Mouse (Mus musculus) heart, postnatal 0 days (tissue): ENCODE measurements at regions not wholly inside any gene's neighbourhood (a gene's known extent, or its start where the extent isn't known, plus 50 kb on each side); places are given as distances from the start of the nearest gene placed in this dataset.

Source experiments
- ATAC-seq: fragments of 200-750 bp; cut with Nextera tagmentation; 2 replicates; pipeline ENCODE4 v1.8.0; 2017; ENCODE audit warnings: low read depth, moderate number of reproducible peaks, moderate library complexity; ENCODE audit not compliant: insufficient read depth
- DNase-seq: peaks from one replicate; pipeline ENCODE4 v3.0.0-alpha.2; 2016; ENCODE audit warnings: low spot score
- H3K27ac ChIP-seq: fragments of 300-500 bp; sonication (generic); 2 replicates; pipeline ENCODE4 v1.5.1; 2014; ENCODE audit warnings: low read depth, mild to moderate bottlenecking
- H3K27me3 ChIP-seq: fragments of 300-500 bp; sonication (generic); 2 replicates; pipeline ENCODE4 v1.6.1; 2014; ENCODE audit warnings: low read length, mixed read lengths; ENCODE audit not compliant: control insufficient read depth, insufficient read depth
- H3K36me3 ChIP-seq: fragments of 300-500 bp; sonication (generic); replicated peaks from 2 replicates; pipeline ENCODE4 v1.6.1; 2014; ENCODE audit warnings: low read length, mixed read lengths; ENCODE audit not compliant: control insufficient read depth, insufficient read depth
- H3K4me1 ChIP-seq: fragments of 300-500 bp; sonication (generic); 2 replicates; pipeline ENCODE4 v1.6.1; 2014; ENCODE audit warnings: antibody characterized with exemption; ENCODE audit not compliant: control insufficient read depth, insufficient read depth
- H3K4me2 ChIP-seq: fragments of 300-500 bp; sonication (generic); 2 replicates; pipeline ENCODE4 v1.6.1; 2014; ENCODE audit warnings: low read depth, mild to moderate bottlenecking, low read length, moderate library complexity
- H3K4me3 ChIP-seq: fragments of 300-500 bp; sonication (generic); 2 replicates; pipeline ENCODE4 v1.5.1; 2014; ENCODE audit warnings: low read depth, low read length
- H3K9ac ChIP-seq: fragments of 300-500 bp; sonication (generic); replicated peaks from 2 replicates; pipeline ENCODE4 v1.6.1; 2014; ENCODE audit warnings: low read depth, low read length, mixed read lengths
- H3K9me3 ChIP-seq: fragments of 300-500 bp; sonication (generic); replicated peaks from 2 replicates; pipeline ENCODE4 v1.6.1; 2016; ENCODE audit warnings: low read length; ENCODE audit not compliant: control insufficient read depth
- CTCF ChIP-seq: IDR thresholded peaks from 2 replicates; pipeline ENCODE4 v1.5.1; 2016; ENCODE audit warnings: antibody characterized with exemption, control low read depth, low read depth
- EP300 ChIP-seq: IDR thresholded peaks from 2 replicates; pipeline ENCODE4 v1.6.1; 2016; ENCODE audit warnings: antibody characterized with exemption, low read depth
- WGBS: fragments of 180-500 bp; shearing (Covaris S2); extraction: QIAGEN DNeasy Blood & Tissue Kit; methylation state at CpG from one replicate; pipeline ENCODE4 v1.1.7; 2014; 5-methylcytosine and 5-hydroxymethylcytosine counted together

- Histone ChIP-seq H3K9me3 (no peaks in the 10 kb centered on the region), H3K4me1 (peaks cover 6% of the 10 kb centered on the region), H3K9ac (no peak overlapping the region), H3K27me3 (no peaks in the 10 kb centered on the region), H3K36me3 (no peaks in the 10 kb centered on the region), H3K27ac (no peak overlapping the region), H3K4me3 (no peak overlapping the region), H3K4me2 (no peak overlapping the region)
- DNase-seq (no peak), ATAC-seq (no peak)
- WGBS = 36% methylated on average over 2 of the region's 2 CpGs
- no peak for TF ChIP-seq EP300
- no peak for TF ChIP-seq CTCF
Observed at GRCm38 (mm10) chr14:68922035-68922434, 372.1 kb downstream of the Synb start.

- H3K9ac ChIP-seq = no peak overlapping the region
- no peaks in the 10 kb centered on the region for H3K27me3 ChIP-seq
- H3K27ac ChIP-seq = no peak overlapping the region
- 61% methylated on average over 1 of the region's 1 CpGs for WGBS
- peaks cover 6% of the 10 kb centered on the region for H3K4me1 ChIP-seq
- no peak for TF ChIP-seq CTCF
- TF ChIP-seq EP300 = no peak
- H3K4me2 ChIP-seq = no peak overlapping the region
- H3K36me3 ChIP-seq = no peaks in the 10 kb centered on the region
- no peak for ATAC-seq
- no peaks in the 10 kb centered on the region for H3K9me3 ChIP-seq
- H3K4me3 ChIP-seq = no peak overlapping the region
- no peak for DNase-seq
Observed at GRCm38 (mm10) chr14:68918526-68919045, 375.5 kb downstream of the Synb start.

- H3K36me3 ChIP-seq = no peaks in the 10 kb centered on the region
- no peak overlapping the region for H3K4me3 ChIP-seq
- no peak overlapping the region for H3K4me2 ChIP-seq
- H3K9ac ChIP-seq = no peak overlapping the region
- no peaks in the 10 kb centered on the region for H3K27me3 ChIP-seq
- no peak for DNase-seq
- H3K9me3 ChIP-seq = no peaks in the 10 kb centered on the region
- no peak for TF ChIP-seq EP300
- TF ChIP-seq CTCF = no peak
- WGBS = 63% methylated on average over 3 of the region's 3 CpGs
- no peaks in the 10 kb centered on the region for H3K4me1 ChIP-seq
- no peak overlapping the region for H3K27ac ChIP-seq
- ATAC-seq = no peak
Observed at GRCm38 (mm10) chr14:68899921-68900320, 394.2 kb downstream of the Synb start.

GRCm38 (mm10) chr14:68877171-68877570 is 416.9 kb downstream of the Synb start:
- Histone ChIP-seq H3K9me3 (no peaks in the 10 kb centered on the region), H3K4me3 (no peak overlapping the region), H3K27ac (no peak overlapping the region), H3K4me2 (no peak overlapping the region), H3K36me3 (no peaks in the 10 kb centered on the region), H3K27me3 (no peaks in the 10 kb centered on the region), H3K9ac (no peak overlapping the region), H3K4me1 (no peaks in the 10 kb centered on the region)
- ATAC-seq (no peak), DNase-seq (no peak)
- TF ChIP-seq EP300 (no peak), CTCF (no peak)
- WGBS = 59% methylated on average over 4 of the region's 4 CpGs

GRCm38 (mm10) chr14:68861071-68861470 is 433.0 kb downstream of the Synb start:
- Histone ChIP-seq H3K4me2 (no peak overlapping the region), H3K4me3 (no peak overlapping the region), H3K4me1 (no peaks in the 10 kb centered on the region), H3K9ac (no peak overlapping the region), H3K9me3 (peaks cover 6% of the 10 kb centered on the region; the same call in 1 of the 2 replicates), H3K36me3 (no peaks in the 10 kb centered on the region), H3K27me3 (no peaks in the 10 kb centered on the region), H3K27ac (no peak overlapping the region)
- 86% methylated on average over 3 of the region's 3 CpGs for WGBS
- no peak for TF ChIP-seq EP300
- TF ChIP-seq CTCF = no peak
- ATAC-seq (no peak), DNase-seq (no peak)

GRCm38 (mm10) chr14:68857948-68858347 is 436.2 kb downstream of the Synb start:
- H3K4me3 ChIP-seq = no peak overlapping the region
- WGBS = 43% methylated on average over 1 of the region's 1 CpGs
- H3K9me3 ChIP-seq = peaks cover 6% of the 10 kb centered on the region; the same call in 1 of the 2 replicates
- no peaks in the 10 kb centered on the region for H3K36me3 ChIP-seq
- no peak overlapping the region for H3K4me2 ChIP-seq
- H3K27me3 ChIP-seq = no peaks in the 10 kb centered on the region
- H3K9ac ChIP-seq = no peak overlapping the region
- DNase-seq (no peak), ATAC-seq (no peak)
- TF ChIP-seq CTCF (no peak), EP300 (no peak)
- no peaks in the 10 kb centered on the region for H3K4me1 ChIP-seq
- H3K27ac ChIP-seq = no peak overlapping the region
